Mouse (Mus musculus) C2C12 (cell line): ENCODE measurements around the gene Stk32c. TPM values are rescaled to one million over a fixed set of nuclear protein-coding genes. Genes with fewer than 3 reads are reported as not detected.
A peak's percentile ranks its signal among the peaks of the same experiment; 100 is the strongest.

Experiments
- H3K27me3 ChIP-seq: one replicate; pipeline ENCODE4 v1.6.1; 2011; ENCODE audit not compliant: control insufficient read depth, insufficient read depth, insufficient read length
- H3K36me3 ChIP-seq: one replicate; pipeline ENCODE4 v1.6.1; 2011; ENCODE audit not compliant: control insufficient read depth, insufficient read depth
- H3K4me3 ChIP-seq: one replicate; pipeline ENCODE4 v1.5.1; 2011; ENCODE audit warnings: mild to moderate bottlenecking, control low read depth; ENCODE audit not compliant: poor library complexity, insufficient read depth, severe bottlenecking
- H3K79me2 ChIP-seq: one replicate; pipeline ENCODE4 v1.6.1; 2011; ENCODE audit not compliant: control insufficient read depth, insufficient read depth
- H3K79me3 ChIP-seq: one replicate; pipeline ENCODE4 v1.6.1; 2011; ENCODE audit warnings: low read depth, control low read depth
- H3ac ChIP-seq: one replicate; pipeline ENCODE3; 2011; ENCODE audit warnings: low read depth; ENCODE audit not compliant: control insufficient read depth, insufficient read length
- CEBPB ChIP-seq: IDR thresholded peaks from one replicate; pipeline ENCODE4 v1.6.1; 2011; ENCODE audit warnings: low read depth, mild to moderate bottlenecking, control low read depth, moderate library complexity
- CTCF ChIP-seq: IDR thresholded peaks from one replicate; pipeline ENCODE4 v1.5.1; 2011; ENCODE audit not compliant: control insufficient read depth, insufficient read depth, insufficient read length
- FOSL1 ChIP-seq: IDR thresholded peaks from one replicate; pipeline ENCODE4 v1.8.0; 2011; ENCODE audit warnings: mild to moderate bottlenecking, low read length; ENCODE audit not compliant: poor library complexity, insufficient read depth, severe bottlenecking
- MAX ChIP-seq: IDR thresholded peaks from one replicate; pipeline ENCODE4 v1.6.1; 2011; ENCODE audit warnings: mild to moderate bottlenecking, control low read depth
- MYOD1 ChIP-seq: IDR thresholded peaks from one replicate; pipeline ENCODE4 v1.6.1; 2011; ENCODE audit warnings: low read depth; ENCODE audit not compliant: control insufficient read depth, insufficient read length
- MYOG ChIP-seq: IDR thresholded peaks from one replicate; pipeline ENCODE4 v1.6.1; 2011; ENCODE audit not compliant: control insufficient read depth, insufficient read length; ENCODE audit errors: extremely low read depth
- USF1 ChIP-seq: IDR thresholded peaks from one replicate; pipeline ENCODE4 v1.6.1; 2011; ENCODE audit warnings: low read depth, mild to moderate bottlenecking, control low read depth, moderate library complexity
- polyA plus RNA-seq: library from polyadenylated mRNA; unstranded; fragments of >200 nt; fragmentation: generic; extraction: Trizol; gene quantifications from one replicate; pipeline ENCODE4 v1.2.1, GENCODE M21; 2012; ENCODE audit warnings: missing spikeins

Stk32c gene
- polyA plus RNA-seq, 1 experiment = 2.6 TPM

- H3ac ChIP-seq = no peak overlapping the region
- TF ChIP-seq MAX (no peak), CEBPB (no peak), CTCF (no peak), FOSL1 (no peak), MYOD1 (no peak)
- no peaks in the 10 kb centered on the region for H3K36me3 ChIP-seq
- no peaks in the 10 kb centered on the region for H3K27me3 ChIP-seq
- no peaks in the 10 kb centered on the region for H3K79me2 ChIP-seq
- no peak overlapping the region for H3K4me3 ChIP-seq
- no peaks in the 10 kb centered on the region for H3K79me3 ChIP-seq
Observed at GRCm38 (mm10) chr7:139130361-139130760, 82.7 kb downstream of the Stk32c start.

DNA sequence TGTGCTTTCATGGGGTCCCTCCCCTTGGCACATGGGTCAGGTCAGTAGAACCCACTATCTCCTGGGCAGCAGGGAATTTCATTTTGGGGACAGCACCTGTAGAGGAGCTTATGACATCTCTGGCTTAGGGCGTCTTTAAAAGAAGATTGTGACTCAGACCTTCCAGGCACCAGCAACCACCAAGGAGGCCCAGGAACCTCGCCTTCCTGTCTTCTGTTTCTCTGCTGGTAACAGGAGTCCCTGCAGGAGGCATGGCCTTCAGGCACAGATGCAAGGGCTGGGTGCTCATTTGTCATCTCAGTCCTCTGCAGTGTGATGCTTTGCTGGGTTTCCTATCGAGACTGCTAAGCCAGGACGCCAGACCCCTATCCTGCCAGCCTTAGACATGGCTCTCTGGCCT lies 84.1 kb downstream of the Stk32c start:
- no peaks in the 10 kb centered on the region for H3K79me3 ChIP-seq
- no peak overlapping the region for H3ac ChIP-seq
- TF ChIP-seq MAX (no peak), MYOG (no peak), USF1 (no peak), FOSL1 (no peak), CEBPB (no peak), CTCF (no peak), MYOD1 (no peak)
- no peaks in the 10 kb centered on the region for H3K27me3 ChIP-seq
- no peak overlapping the region for H3K4me3 ChIP-seq
- no peaks in the 10 kb centered on the region for H3K79me2 ChIP-seq
- no peaks in the 10 kb centered on the region for H3K36me3 ChIP-seq

GRCm38 (mm10) chr7:139126549-139126948 lies 86.6 kb downstream of the Stk32c start:
- TF ChIP-seq MYOD1 = no peak
- TF ChIP-seq MAX = no peak
- TF ChIP-seq MYOG = no peak
- TF ChIP-seq CEBPB = no peak
- no peak for TF ChIP-seq FOSL1
- TF ChIP-seq USF1 = no peak
- no peak for TF ChIP-seq CTCF
- H3K79me3 ChIP-seq = no peaks in the 10 kb centered on the region
- no peak overlapping the region for H3K4me3 ChIP-seq
- H3ac ChIP-seq = no peak overlapping the region
- no peaks in the 10 kb centered on the region for H3K27me3 ChIP-seq
- H3K36me3 ChIP-seq = no peaks in the 10 kb centered on the region
- H3K79me2 ChIP-seq = no peaks in the 10 kb centered on the region

GRCm38 (mm10) chr7:139125881-139126280 lies 87.2 kb downstream of the Stk32c start:
- no peak for TF ChIP-seq USF1
- no peaks in the 10 kb centered on the region for H3K27me3 ChIP-seq
- no peak overlapping the region for H3K4me3 ChIP-seq
- no peak overlapping the region for H3ac ChIP-seq
- H3K79me3 ChIP-seq = no peaks in the 10 kb centered on the region
- H3K79me2 ChIP-seq = no peaks in the 10 kb centered on the region
- H3K36me3 ChIP-seq = no peaks in the 10 kb centered on the region

GRCm38 (mm10) chr7:139119775-139120153 lies 93.3 kb downstream of the Stk32c start:
- Histone ChIP-seq H3ac (no peak overlapping the region), H3K79me2 (no peaks in the 10 kb centered on the region), H3K27me3 (peaks cover 4% of the 10 kb centered on the region), H3K79me3 (no peaks in the 10 kb centered on the region), H3K4me3 (no peak overlapping the region), H3K36me3 (no peaks in the 10 kb centered on the region)
- TF ChIP-seq FOSL1 = no peak
- TF ChIP-seq CEBPB = no peak
- no peak for TF ChIP-seq MAX
- TF ChIP-seq MYOD1 = no peak
- no peak for TF ChIP-seq CTCF
- no peak for TF ChIP-seq MYOG
- no peak for TF ChIP-seq USF1

DNA sequence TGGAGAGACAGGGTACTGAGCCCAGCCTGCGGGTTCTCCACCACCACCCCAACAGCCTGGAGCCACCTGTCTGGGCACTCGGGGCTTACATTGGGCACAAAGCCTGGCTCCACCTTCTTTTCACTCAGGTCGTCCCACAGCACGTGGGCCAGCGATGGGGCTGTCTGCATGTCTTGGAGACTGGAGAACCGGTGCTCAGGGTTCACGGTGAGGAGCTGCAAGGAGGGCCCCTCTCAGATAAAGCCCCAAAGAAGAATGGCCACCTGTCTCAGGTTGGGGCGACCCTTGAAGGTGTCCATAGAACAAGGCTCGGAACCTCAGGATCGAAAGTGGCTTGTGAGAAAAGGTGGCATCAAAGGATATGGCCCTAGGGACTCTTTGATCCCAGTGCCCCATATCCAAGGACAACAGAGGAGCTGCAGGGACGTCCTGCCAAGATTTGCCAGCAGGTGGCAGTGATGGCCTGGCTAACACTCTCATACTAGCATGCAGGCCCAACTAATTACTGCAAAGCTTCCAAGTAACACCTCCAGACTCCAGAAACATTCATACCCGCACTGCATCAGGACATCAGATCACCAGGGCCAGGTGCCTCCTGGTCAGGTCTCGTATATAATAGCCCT lies 93.8 kb downstream of the Stk32c start:
- H3K27me3 ChIP-seq = peaks cover 4% of the 10 kb centered on the region
- H3K79me3 ChIP-seq = no peaks in the 10 kb centered on the region
- H3K79me2 ChIP-seq = no peaks in the 10 kb centered on the region
- H3ac ChIP-seq = no peak overlapping the region
- TF ChIP-seq CTCF (peak; percentile 91), MYOG (no peak), FOSL1 (no peak)
- no peak overlapping the region for H3K4me3 ChIP-seq
- no peaks in the 10 kb centered on the region for H3K36me3 ChIP-seq
